Mouse (Mus musculus) lung, embryonic 15.5 days (tissue): ENCODE measurements around the gene Swsap1. TPM values are rescaled to one million over a fixed set of nuclear protein-coding genes. Genes with fewer than 3 reads are reported as not detected.

Experiments
- ATAC-seq: fragments of 200-750 bp; cut with Nextera tagmentation; 2 replicates; pipeline ENCODE4 v1.8.0; 2017; ENCODE audit warnings: moderate number of reproducible peaks, borderline replicate concordance; ENCODE audit not compliant: low FRiP score, low TSS enrichment; ENCODE audit errors: extremely low read depth
- H3K27ac ChIP-seq: fragments of 300-500 bp; sonication (generic); 2 replicates; pipeline ENCODE4 v1.5.1; 2015; ENCODE audit warnings: moderate library complexity, mild to moderate bottlenecking, inconsistent platforms
- H3K27me3 ChIP-seq: fragments of 300-500 bp; sonication (generic); 2 replicates; pipeline ENCODE4 v1.6.1; 2015; ENCODE audit warnings: inconsistent platforms
- H3K36me3 ChIP-seq: fragments of 300-500 bp; sonication (generic); 2 replicates; pipeline ENCODE4 v1.6.1; 2015; ENCODE audit warnings: inconsistent platforms
- H3K4me1 ChIP-seq: fragments of 300-500 bp; sonication (generic); 2 replicates; pipeline ENCODE4 v1.6.1; 2015; ENCODE audit warnings: inconsistent platforms
- H3K4me2 ChIP-seq: fragments of 300-500 bp; sonication (generic); 2 replicates; pipeline ENCODE4 v1.6.1; 2015; ENCODE audit warnings: inconsistent platforms, mild to moderate bottlenecking, moderate library complexity
- H3K4me3 ChIP-seq: fragments of 300-500 bp; sonication (generic); 2 replicates; pipeline ENCODE4 v1.5.1; 2015; ENCODE audit warnings: mild to moderate bottlenecking, inconsistent platforms
- H3K9ac ChIP-seq: fragments of 300-500 bp; sonication (generic); 2 replicates; pipeline ENCODE4 v1.6.1; 2015; ENCODE audit warnings: inconsistent platforms
- H3K9me3 ChIP-seq: fragments of 300-500 bp; sonication (generic); 2 replicates; pipeline ENCODE4 v1.6.1; 2016; ENCODE audit warnings: inconsistent platforms
- WGBS: fragments of 180-500 bp; shearing (Covaris S2); methylation state at CpG from one replicate; pipeline ENCODE4 v1.1.7; 2015; 5-methylcytosine and 5-hydroxymethylcytosine counted together
- polyA plus RNA-seq: library from polyadenylated mRNA; unstranded; fragments of >200 nt; fragmentation: Nextera tagmentation; extraction: Ambion mirVana; gene quantifications from 2 replicates; pipeline ENCODE4 v1.2.1, GENCODE M21; 2015

The Swsap1 gene
- polyA plus RNA-seq, 1 experiment from 2014 or later, result 6.5 TPM

DNA sequence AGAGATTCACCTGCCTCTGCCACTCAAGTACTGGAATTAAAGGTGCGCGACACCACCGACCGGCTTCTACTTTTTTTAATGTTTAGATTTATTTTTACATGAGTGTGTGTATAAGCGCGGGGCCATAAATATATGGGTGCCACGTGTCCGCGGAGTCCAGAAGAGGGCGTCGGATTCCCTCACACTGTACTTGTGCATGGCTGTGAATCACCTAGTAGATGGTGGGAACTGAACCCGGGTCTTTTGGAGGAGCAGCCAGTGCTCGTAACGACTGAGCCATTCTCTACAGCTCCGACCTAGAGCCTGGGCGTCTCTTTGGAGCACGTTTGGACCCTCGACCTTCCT is 358 bp upstream of the Swsap1 start:
- no peaks in the 10 kb centered on the region for H3K36me3 ChIP-seq
- 1% methylated on average over 18 of the region's 18 CpGs for WGBS
- H3K9me3 ChIP-seq, result no peaks in the 10 kb centered on the region
- peak overlapping the region; percentile 95; the same call in 1 of the 2 replicates for H3K27ac ChIP-seq
- peak; percentile 62 for ATAC-seq
- H3K9ac ChIP-seq, result peak overlapping the region; percentile 78
- peaks cover 12% of the 10 kb centered on the region for H3K4me1 ChIP-seq
- H3K4me3 ChIP-seq, result peak overlapping the region; percentile 73
- peak overlapping the region; percentile 76 for H3K4me2 ChIP-seq
- H3K27me3 ChIP-seq, result peaks cover 4% of the 10 kb centered on the region; the same call in 1 of the 2 replicates

DNA sequence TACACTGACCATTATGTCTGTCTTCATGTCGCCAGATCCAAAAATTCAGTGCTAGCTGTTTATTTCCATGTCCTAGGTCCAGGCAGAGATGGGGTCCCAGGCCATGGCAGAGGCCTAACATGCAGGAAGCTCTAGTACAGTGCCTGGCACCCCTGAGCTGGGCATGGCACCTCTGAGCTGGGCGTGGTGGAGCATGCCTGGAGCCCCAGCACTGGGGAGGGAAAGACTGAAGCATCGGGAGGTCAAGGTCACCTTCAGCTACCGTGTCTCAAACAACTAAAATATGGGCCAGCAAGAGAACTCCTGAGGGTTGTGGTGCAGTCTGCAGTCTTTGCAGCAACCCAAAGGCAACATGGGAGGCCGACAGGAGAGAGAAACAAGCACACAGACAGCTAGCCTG is 2.8 kb downstream of the Swsap1 start:
- no peaks in the 10 kb centered on the region for H3K36me3 ChIP-seq
- H3K4me2 ChIP-seq, result no peak overlapping the region
- no peak for ATAC-seq
- WGBS, result 76% methylated on average over 5 of the region's 5 CpGs
- H3K9me3 ChIP-seq, result no peaks in the 10 kb centered on the region
- no peak overlapping the region for H3K27ac ChIP-seq
- no peak overlapping the region for H3K9ac ChIP-seq
- peaks cover 35% of the 10 kb centered on the region for H3K27me3 ChIP-seq
- H3K4me3 ChIP-seq, result no peak overlapping the region
- peaks cover 43% of the 10 kb centered on the region for H3K4me1 ChIP-seq

DNA sequence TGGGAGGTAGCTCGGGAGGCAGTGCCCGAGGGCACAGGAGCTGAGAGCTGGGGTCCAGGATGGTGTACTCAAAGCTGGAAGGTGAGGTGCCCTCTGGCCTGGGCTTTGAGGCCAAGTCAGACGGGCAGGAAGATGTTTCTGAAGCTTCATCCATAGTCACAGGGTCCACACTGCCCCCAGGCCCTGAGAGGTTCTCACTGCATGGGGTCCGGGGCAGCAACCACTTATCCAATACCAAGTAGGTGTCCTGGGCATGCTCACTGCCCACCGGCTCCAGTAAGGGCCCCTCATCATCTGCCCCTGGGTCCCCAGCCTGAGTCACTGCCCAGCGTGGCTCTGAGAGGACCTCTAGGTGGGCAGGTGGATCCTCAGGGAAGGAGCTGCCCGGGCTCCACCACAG is 3.7 kb downstream of the Swsap1 start:
- no peak for ATAC-seq
- no peaks in the 10 kb centered on the region for H3K9me3 ChIP-seq
- peaks cover 46% of the 10 kb centered on the region for H3K4me1 ChIP-seq
- 76% methylated on average over 7 of the region's 7 CpGs for WGBS
- H3K4me3 ChIP-seq, result no peak overlapping the region
- H3K27me3 ChIP-seq, result peaks cover 35% of the 10 kb centered on the region
- H3K36me3 ChIP-seq, result no peaks in the 10 kb centered on the region
- no peak overlapping the region for H3K4me2 ChIP-seq
- no peak overlapping the region for H3K9ac ChIP-seq
- H3K27ac ChIP-seq, result no peak overlapping the region

DNA sequence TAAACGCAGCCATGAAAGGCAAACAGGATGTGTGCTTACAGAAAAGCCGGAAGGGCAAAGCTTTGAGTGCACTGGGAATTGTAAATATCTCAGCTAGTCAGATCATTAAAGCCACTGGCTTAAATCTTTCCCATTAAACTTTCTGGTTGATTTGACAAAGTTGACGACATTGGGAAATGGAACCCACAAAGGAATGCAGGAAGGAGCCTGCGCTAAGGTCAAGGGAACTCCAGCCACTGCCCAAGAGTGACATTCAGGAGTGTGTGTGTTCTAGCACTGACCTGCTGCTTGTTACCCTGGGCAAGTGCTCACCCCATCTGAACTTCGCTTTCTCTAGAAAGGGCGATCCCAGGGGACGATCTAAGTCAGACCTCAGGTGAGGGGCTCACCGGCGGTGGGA is 4.6 kb downstream of the Swsap1 start:
- Histone ChIP-seq H3K27ac (0 out of 2 replicates have a peak overlapping the region, but pooled peaks have one; percentile 12), H3K36me3 (no peaks in the 10 kb centered on the region), H3K4me1 (peaks cover 42% of the 10 kb centered on the region), H3K9ac (no peak overlapping the region), H3K9me3 (no peaks in the 10 kb centered on the region), H3K4me2 (peak overlapping the region; percentile 84), H3K27me3 (peaks cover 35% of the 10 kb centered on the region), H3K4me3 (no peak overlapping the region)
- WGBS, result 43% methylated on average over 9 of the region's 9 CpGs
- ATAC-seq, result no peak

DNA sequence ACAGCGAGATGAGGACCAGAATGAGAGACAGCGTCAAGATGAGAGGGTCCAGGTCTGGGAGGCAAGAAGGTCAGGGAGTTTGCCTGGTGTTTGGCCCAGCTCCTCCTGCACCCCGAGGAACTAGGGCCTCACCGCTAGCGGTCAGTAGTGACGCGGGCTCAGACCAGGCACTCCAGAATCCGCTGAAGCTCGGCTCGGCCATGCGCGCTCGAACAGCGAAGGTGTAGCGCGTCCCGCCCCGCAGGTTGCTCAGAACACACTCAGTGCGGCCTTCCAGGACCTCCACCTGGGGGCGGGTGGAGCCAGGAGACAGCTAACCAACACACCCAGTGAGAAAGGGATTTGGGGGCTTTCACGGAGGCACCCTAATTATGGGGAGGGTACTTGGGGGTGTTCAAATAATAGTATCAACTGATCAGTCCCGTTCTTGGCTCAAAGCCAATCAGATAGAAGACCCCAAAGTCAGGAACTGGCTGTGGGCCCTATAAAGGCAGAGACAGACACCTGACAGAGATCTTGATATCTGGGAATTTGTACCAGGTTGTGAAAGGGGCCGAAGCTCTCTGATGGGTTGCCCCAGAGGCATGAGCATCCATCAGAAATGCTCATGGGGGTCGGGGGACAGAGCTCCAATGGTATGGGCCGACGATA is 5.1 kb downstream of the Swsap1 start:
- Histone ChIP-seq H3K4me3 (peak overlapping the region; percentile 47; the same call in 1 of the 2 replicates), H3K9ac (peak overlapping the region; percentile 43; the same call in 1 of the 2 replicates), H3K27ac (0 out of 2 replicates have a peak overlapping the region, but pooled peaks have one; percentile 12), H3K36me3 (no peaks in the 10 kb centered on the region), H3K27me3 (peaks cover 35% of the 10 kb centered on the region), H3K4me1 (peaks cover 42% of the 10 kb centered on the region), H3K4me2 (peak overlapping the region; percentile 84), H3K9me3 (no peaks in the 10 kb centered on the region)
- 14% methylated on average over 26 of the region's 26 CpGs for WGBS
- no peak for ATAC-seq

DNA sequence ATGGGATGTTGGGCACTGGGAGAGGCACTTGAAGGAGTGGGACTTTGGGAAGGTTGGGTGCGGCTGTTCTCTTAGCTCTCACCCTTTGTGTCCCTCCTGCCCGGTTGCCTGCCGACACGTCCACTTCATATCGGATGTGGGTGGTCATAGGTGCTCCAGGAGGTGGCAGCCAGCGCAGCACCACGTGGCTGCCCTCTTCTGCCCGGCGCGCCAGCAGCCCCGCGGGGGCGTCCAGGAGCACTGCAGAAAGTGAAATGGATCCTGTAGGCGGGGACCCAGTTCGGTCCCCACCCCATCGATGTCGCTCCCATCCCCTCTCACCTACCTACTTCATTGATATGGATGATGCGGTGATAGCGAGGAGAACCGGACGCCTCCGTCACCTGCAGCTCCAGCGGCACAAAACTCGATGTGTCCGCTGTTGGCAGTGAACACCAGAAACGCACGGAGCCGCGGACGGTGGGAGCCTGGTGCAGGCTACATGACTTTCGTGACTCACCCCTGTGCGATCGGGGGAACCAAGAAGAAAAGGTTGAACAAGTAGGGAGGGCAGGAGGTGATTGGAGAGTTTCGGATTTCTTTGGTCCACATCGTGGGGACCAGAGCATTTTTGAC is 5.9 kb downstream of the Swsap1 start:
- H3K27ac ChIP-seq, result no peak overlapping the region
- no peak for ATAC-seq
- peak overlapping the region; percentile 43; the same call in 1 of the 2 replicates for H3K9ac ChIP-seq
- no peaks in the 10 kb centered on the region for H3K9me3 ChIP-seq
- peak overlapping the region; percentile 47 for H3K4me3 ChIP-seq
- H3K36me3 ChIP-seq, result no peaks in the 10 kb centered on the region
- peaks cover 35% of the 10 kb centered on the region for H3K27me3 ChIP-seq
- peak overlapping the region; percentile 84 for H3K4me2 ChIP-seq
- 1% methylated on average over 35 of the region's 35 CpGs for WGBS
- H3K4me1 ChIP-seq, result peaks cover 38% of the 10 kb centered on the region

DNA sequence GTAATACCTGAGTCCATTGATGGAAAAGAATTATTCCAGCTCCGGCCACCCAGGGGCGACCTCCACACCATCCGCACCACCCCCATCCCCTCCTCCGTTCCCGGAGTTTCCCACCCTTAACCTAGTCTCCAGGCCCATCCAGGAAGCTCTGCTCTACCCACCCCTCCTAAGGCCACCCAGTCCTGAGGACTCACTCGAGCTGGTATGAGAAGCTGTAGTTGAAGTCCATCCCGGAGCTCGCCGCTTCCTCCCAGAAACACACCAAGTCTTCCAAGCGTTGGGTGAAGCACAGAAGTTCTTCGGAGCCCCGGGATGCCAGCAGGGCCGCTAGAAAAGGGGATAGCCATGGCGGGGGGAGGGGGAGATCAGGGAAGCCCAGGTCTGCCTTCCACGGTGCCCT is 6.5 kb downstream of the Swsap1 start:
- no peak; the same call in 1 of the 2 replicates for ATAC-seq
- under 1% methylated on average over 15 of the region's 15 CpGs for WGBS
- peak overlapping the region; percentile 43 for H3K9ac ChIP-seq
- no peaks in the 10 kb centered on the region for H3K9me3 ChIP-seq
- H3K4me2 ChIP-seq, result peak overlapping the region; percentile 84
- H3K27me3 ChIP-seq, result peaks cover 35% of the 10 kb centered on the region
- no peak overlapping the region for H3K27ac ChIP-seq
- peaks cover 35% of the 10 kb centered on the region for H3K4me1 ChIP-seq
- peak overlapping the region; percentile 47 for H3K4me3 ChIP-seq
- H3K36me3 ChIP-seq, result no peaks in the 10 kb centered on the region

DNA sequence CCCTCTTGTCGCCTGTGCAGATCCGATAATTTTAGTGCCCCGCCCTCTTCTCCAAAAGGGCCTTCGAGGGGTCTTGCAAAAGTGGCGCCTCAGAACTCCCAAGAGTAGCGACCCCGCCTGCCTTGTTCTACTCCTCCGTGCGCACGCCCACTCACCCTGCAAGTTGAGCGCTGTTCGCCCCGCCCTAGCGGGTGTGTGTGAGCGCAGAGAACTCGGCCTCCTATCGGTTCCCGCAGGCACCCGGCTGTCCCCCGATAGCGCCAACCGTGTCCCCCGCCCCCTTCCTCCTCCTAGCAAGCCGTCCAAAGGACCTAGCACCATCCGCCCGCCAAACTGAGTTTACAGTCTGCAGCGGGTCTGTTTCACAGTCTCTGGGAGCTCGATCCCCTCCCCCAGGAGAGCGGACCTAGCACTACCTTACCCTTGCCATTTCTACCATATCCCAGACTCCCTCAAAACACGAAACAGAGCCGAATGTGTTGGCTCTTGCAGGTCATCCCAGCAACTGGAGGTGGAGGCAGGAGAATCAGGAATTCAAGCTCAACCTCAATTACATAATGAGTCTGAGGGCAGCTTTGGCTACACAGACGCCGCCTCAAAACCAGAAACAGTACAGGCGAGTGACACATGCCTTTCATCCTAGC is 7.0 kb downstream of the Swsap1 start:
- Histone ChIP-seq H3K4me1 (peaks cover 35% of the 10 kb centered on the region), H3K4me2 (peak overlapping the region; percentile 84), H3K4me3 (peak overlapping the region; percentile 47), H3K36me3 (no peaks in the 10 kb centered on the region), H3K9me3 (no peaks in the 10 kb centered on the region), H3K9ac (peak overlapping the region; percentile 43), H3K27me3 (peaks cover 35% of the 10 kb centered on the region), H3K27ac (no peak overlapping the region)
- WGBS, result 3% methylated on average over 34 of the region's 34 CpGs
- ATAC-seq, result peak; percentile 86

DNA sequence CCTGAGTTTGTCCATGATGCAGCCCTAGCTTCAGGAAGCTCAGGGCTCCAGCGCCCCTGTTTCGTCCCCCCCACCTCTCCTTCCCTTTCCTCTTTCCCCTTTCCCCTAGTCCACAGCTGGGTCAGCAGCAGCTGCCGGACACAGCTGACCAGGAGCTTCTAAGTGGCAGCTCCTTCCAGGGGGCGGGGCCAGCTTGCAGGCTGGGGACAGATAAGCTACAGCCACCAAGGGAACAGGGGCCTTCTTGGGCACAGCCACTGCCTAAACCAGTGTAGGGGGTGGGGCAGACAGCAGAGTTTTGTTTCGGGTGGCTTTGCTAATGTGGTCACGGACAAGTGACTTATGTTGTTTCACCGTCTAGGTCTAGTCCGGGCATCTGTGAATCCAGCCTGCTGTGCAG is 7.9 kb downstream of the Swsap1 start, which contains the start of gene Epor:
Gene Epor (minus strand): TSS at position 90 of the 400 bp plus-strand sequence.
- no peaks in the 10 kb centered on the region for H3K9me3 ChIP-seq
- H3K4me2 ChIP-seq, result peak within 1 kb of the TSS; percentile 84
- H3K36me3 ChIP-seq, result no peaks in the 10 kb centered on the region
- H3K4me1 ChIP-seq, result peaks cover 35% of the 10 kb centered on the region
- peak within 1 kb of the TSS; percentile 47 for H3K4me3 ChIP-seq
- peaks cover 35% of the 10 kb centered on the region for H3K27me3 ChIP-seq
- H3K9ac ChIP-seq, result peak within 1 kb of the TSS; percentile 43
- peak; percentile 43; the same call in 1 of the 2 replicates for ATAC-seq
- 14% methylated on average over 8 of the region's 8 CpGs for WGBS
- no peak within 1 kb of the TSS for H3K27ac ChIP-seq

DNA sequence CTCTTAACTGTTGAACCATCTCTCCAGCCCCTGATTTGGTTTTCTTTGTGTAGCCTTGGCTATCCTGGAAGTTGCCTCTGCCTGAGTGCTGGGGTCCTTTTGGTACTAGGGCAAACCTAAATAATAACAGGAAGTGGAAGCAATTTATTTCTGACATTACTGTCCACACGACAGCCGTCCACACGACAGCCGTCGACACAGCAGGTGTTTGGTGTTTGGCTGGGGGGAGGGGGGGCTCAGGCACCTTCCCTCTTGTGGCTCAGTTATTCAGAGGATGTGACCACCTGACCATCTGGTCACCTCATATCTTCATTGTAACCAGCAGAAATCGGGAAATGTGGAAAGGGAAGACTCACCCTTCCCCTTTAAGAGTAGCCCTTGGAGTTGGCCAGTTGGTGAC is 13.3 kb downstream of the Swsap1 start:
- 29% methylated on average over 6 of the region's 6 CpGs for WGBS
- Histone ChIP-seq H3K27ac (no peak overlapping the region), H3K4me1 (no peaks in the 10 kb centered on the region)

DNA sequence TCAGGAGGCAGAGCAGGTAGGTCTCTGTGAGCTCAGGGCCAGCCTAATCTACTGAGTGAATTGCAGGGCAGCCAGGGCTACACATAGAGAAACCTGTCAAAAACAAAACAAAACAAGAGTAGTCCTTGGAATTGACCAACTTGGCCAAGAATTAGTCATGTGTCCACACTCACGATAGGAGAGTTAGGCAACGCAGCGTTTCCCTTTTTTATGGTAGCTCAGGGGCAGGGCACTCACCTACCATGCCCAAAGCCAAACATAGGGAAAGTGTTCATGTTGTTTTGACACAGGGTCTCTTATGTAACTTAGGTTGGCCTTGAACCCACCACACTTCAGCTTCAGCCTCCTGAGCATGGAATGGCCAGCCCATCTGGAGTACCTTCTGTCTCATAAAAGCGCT is 13.7 kb downstream of the Swsap1 start:
- no peaks in the 10 kb centered on the region for H3K27me3 ChIP-seq
- no peaks in the 10 kb centered on the region; the same call in 1 of the 2 replicates for H3K36me3 ChIP-seq
- H3K4me2 ChIP-seq, result no peak overlapping the region
- H3K27ac ChIP-seq, result no peak overlapping the region
- no peak overlapping the region for H3K9ac ChIP-seq
- no peaks in the 10 kb centered on the region for H3K4me1 ChIP-seq
- ATAC-seq, result no peak
- H3K9me3 ChIP-seq, result no peaks in the 10 kb centered on the region
- 84% methylated on average over 4 of the region's 4 CpGs for WGBS
- H3K4me3 ChIP-seq, result no peak overlapping the region

More for the DNA sequence above, 13.3 kb downstream of the Swsap1 start:
- Histone ChIP-seq H3K9ac (no peak overlapping the region), H3K36me3 (no peaks in the 10 kb centered on the region; the same call in 1 of the 2 replicates), H3K4me3 (no peak overlapping the region), H3K27me3 (no peaks in the 10 kb centered on the region), H3K4me2 (no peak overlapping the region), H3K9me3 (no peaks in the 10 kb centered on the region)
- no peak for ATAC-seq
